Mouse (Mus musculus): ENCODE data around the gene Tirap. TPM values are rescaled to one million over a fixed set of nuclear protein-coding genes. Genes with fewer than 3 reads are reported as not detected.
A peak's percentile ranks its signal among the peaks of the same experiment; 100 is the strongest.
"Not testable (repeated sequence)": the region's sequence is repeated elsewhere in the genome, so short reads cannot be mapped to it uniquely, and the experiment has no call there.

The Tirap gene
- total and polyA plus RNA-seq, 2 experiments from 2014 or later, result 5.5 to 13.2 TPM

GRCm38 (mm10) chr9:35156862-35157261, 43.2 kb downstream of the Tirap start:
- no peak overlapping the region for H3K9ac ChIP-seq (replicated peaks; ENCODE audit: low read depth, low read length)
- H3K36me3 ChIP-seq (replicated peaks; ENCODE audit: control insufficient read depth, insufficient read depth, low read length), result no peaks in the 10 kb centered on the region
- H3K9me3 ChIP-seq (replicated peaks; ENCODE audit: control insufficient read depth, low read length), result no peaks in the 10 kb centered on the region
- H3K4me2 ChIP-seq (ENCODE audit: low read depth, low read length), result no peak overlapping the region
- H3K4me1 ChIP-seq (ENCODE audit: control insufficient read depth, insufficient read depth), result no peaks in the 10 kb centered on the region; the same call in 1 of the 2 replicates
- peak overlapping the region; percentile 56 for H3K27ac ChIP-seq (ENCODE audit: low read depth)
- H3K27me3 ChIP-seq (ENCODE audit: control insufficient read depth, insufficient read depth, low read length), result no peaks in the 10 kb centered on the region
- H3K4me3 ChIP-seq (ENCODE audit: low read depth, low read length), result no peak overlapping the region
- no peak for DNase-seq (ENCODE audit: low spot score)
- WGBS, result 78% methylated on average over 4 of the region's 4 CpGs
- ATAC-seq (ENCODE audit: insufficient read depth, low read depth), result no peak; the same call in 1 of the 2 replicates
- TF ChIP-seq CTCF (IDR thresholded peaks at IDR 0.05; ENCODE audit: low read depth) (no peak), EP300 (IDR thresholded peaks at IDR 0.05; ENCODE audit: low read depth) (no peak)

DNA sequence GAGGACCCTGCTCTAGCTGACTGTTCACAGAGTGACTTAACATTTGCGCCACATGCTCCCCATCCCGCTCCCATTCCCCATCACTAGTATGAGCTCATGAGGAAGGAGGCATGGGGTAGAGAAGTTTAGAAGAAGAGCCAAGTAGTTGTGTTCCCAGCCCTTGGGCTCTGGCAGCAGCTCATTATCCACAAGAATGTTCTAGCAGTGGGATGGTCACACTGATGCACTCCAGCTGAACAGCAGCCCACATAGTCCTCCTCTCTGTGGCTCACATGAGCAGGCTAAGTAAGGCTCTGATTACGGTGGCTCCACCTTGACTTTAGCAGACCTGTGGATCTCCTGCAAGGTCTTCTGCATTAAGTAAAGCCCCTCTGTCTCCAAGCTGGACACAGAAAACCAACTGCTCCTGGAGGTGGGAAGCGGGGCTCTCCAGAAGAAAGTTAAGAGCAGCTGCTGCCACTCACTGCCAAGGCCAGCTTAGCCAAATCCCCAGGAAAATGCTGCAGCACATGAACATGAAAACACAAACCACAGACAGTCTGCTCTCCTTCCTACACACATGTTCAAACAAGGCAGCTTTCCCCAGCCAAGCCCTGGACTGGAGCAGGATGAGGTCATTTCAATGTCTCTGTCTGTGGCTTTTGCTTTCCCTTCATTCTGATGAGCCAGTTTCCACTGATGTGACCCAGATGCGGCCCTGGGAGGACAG, 43.9 kb downstream of the Tirap start:
- WGBS, result 77% methylated on average over 5 of the region's 5 CpGs
- Histone ChIP-seq H3K9ac (replicated peaks; ENCODE audit: low read depth, low read length) (no peak overlapping the region), H3K4me3 (ENCODE audit: low read depth, low read length) (no peak overlapping the region), H3K27ac (ENCODE audit: low read depth) (peak overlapping the region; percentile 56), H3K4me2 (ENCODE audit: low read depth, low read length) (no peak overlapping the region), H3K27me3 (ENCODE audit: control insufficient read depth, insufficient read depth, low read length) (no peaks in the 10 kb centered on the region), H3K4me1 (ENCODE audit: control insufficient read depth, insufficient read depth) (no peaks in the 10 kb centered on the region; the same call in 1 of the 2 replicates), H3K9me3 (replicated peaks; ENCODE audit: control insufficient read depth, low read length) (no peaks in the 10 kb centered on the region), H3K36me3 (replicated peaks; ENCODE audit: control insufficient read depth, insufficient read depth, low read length) (no peaks in the 10 kb centered on the region)
- TF ChIP-seq EP300 (IDR thresholded peaks at IDR 0.05; ENCODE audit: low read depth) (no peak), CTCF (IDR thresholded peaks at IDR 0.05; ENCODE audit: low read depth) (no peak)
- DNase-seq (ENCODE audit: low spot score) (no peak), ATAC-seq (ENCODE audit: insufficient read depth, low read depth) (peak; percentile 71)

GRCm38 (mm10) chr9:35152923-35153322, 47.2 kb downstream of the Tirap start:
- 83% methylated on average over 1 of the region's 1 CpGs for WGBS
- no peak overlapping the region for H3K9ac ChIP-seq (replicated peaks; ENCODE audit: low read depth, low read length)
- H3K9me3 ChIP-seq (replicated peaks; ENCODE audit: control insufficient read depth, low read length), result no peaks in the 10 kb centered on the region
- DNase-seq (ENCODE audit: low spot score) (no peak), ATAC-seq (ENCODE audit: insufficient read depth, low read depth) (no peak)
- H3K36me3 ChIP-seq (replicated peaks; ENCODE audit: control insufficient read depth, insufficient read depth, low read length), result no peaks in the 10 kb centered on the region
- H3K4me3 ChIP-seq (ENCODE audit: low read depth, low read length), result no peak overlapping the region
- no peaks in the 10 kb centered on the region for H3K27me3 ChIP-seq (ENCODE audit: control insufficient read depth, insufficient read depth, low read length)
- H3K27ac ChIP-seq (ENCODE audit: low read depth), result no peak overlapping the region
- TF ChIP-seq EP300 (IDR thresholded peaks at IDR 0.05; ENCODE audit: low read depth) (no peak), CTCF (IDR thresholded peaks at IDR 0.05; ENCODE audit: low read depth) (no peak)
- H3K4me2 ChIP-seq (ENCODE audit: low read depth, low read length), result no peak overlapping the region
- no peaks in the 10 kb centered on the region; the same call in 1 of the 2 replicates for H3K4me1 ChIP-seq (ENCODE audit: control insufficient read depth, insufficient read depth)

DNA sequence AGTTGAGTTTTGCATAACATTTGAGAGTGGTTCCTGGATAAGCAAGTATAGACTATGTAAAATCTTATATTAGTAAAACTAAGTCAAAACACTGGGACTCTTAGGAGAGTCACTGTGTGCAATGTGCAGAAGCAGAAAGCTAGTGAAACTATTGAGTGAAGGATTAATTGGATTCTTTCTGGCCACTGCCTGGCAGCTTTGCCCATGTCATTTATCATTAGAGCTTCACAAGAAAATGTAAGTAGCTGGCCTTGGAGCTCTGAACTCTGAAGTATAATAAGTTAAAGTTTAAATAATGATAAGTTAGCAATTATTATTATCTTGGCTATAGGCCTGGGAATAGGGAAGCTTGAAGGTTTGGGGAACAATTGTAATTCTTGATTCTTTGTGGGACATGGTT, 51.3 kb downstream of the Tirap start:
- not testable (repeated sequence) for ATAC-seq (ENCODE audit: insufficient read depth, low read depth); H3K36me3 ChIP-seq (replicated peaks; ENCODE audit: control insufficient read depth, insufficient read depth, low read length); H3K4me2 ChIP-seq (ENCODE audit: low read depth, low read length); DNase-seq (ENCODE audit: low spot score); H3K27ac ChIP-seq (ENCODE audit: low read depth); H3K9ac ChIP-seq (replicated peaks; ENCODE audit: low read depth, low read length); H3K4me1 ChIP-seq (ENCODE audit: control insufficient read depth, insufficient read depth); H3K4me3 ChIP-seq (ENCODE audit: low read depth, low read length); H3K9me3 ChIP-seq (replicated peaks; ENCODE audit: control insufficient read depth, low read length); H3K27me3 ChIP-seq (ENCODE audit: control insufficient read depth, insufficient read depth, low read length)

DNA sequence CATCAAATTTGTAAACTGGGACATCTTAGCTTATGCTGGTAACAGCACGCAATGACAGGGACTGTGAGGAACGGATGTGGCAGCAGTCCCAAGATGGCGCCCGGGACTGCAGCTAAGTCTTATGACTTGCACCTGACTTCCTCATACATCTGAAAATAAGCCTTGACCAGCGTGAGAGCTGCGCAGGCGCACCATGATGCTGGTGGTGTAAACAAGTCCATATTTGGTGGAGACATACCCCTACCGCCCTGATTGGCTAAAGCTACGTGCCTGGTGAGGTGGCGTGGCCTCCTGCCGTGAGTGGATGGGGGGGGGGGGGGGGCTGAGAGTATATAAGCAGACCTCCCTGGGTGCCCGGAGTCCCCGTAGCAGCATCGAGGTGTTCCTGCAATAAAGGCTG, 52.8 kb downstream of the Tirap start:
- not testable (repeated sequence) for ATAC-seq (ENCODE audit: insufficient read depth, low read depth); H3K4me2 ChIP-seq (ENCODE audit: low read depth, low read length); DNase-seq (ENCODE audit: low spot score); H3K27me3 ChIP-seq (ENCODE audit: control insufficient read depth, insufficient read depth, low read length); H3K4me3 ChIP-seq (ENCODE audit: low read depth, low read length); H3K4me1 ChIP-seq (ENCODE audit: control insufficient read depth, insufficient read depth); H3K27ac ChIP-seq (ENCODE audit: low read depth); H3K9ac ChIP-seq (replicated peaks; ENCODE audit: low read depth, low read length); H3K9me3 ChIP-seq (replicated peaks; ENCODE audit: control insufficient read depth, low read length); H3K36me3 ChIP-seq (replicated peaks; ENCODE audit: control insufficient read depth, insufficient read depth, low read length)
- 93% methylated on average over 12 of the region's 14 CpGs for WGBS

- TF ChIP-seq CTCF (IDR thresholded peaks at IDR 0.05; ENCODE audit: low read depth) (no peak), EP300 (IDR thresholded peaks at IDR 0.05; ENCODE audit: low read depth) (no peak)
- no peak for ATAC-seq (ENCODE audit: insufficient read depth, low read depth)
- Histone ChIP-seq H3K27me3 (ENCODE audit: control insufficient read depth, insufficient read depth, low read length) (no peaks in the 10 kb centered on the region), H3K4me3 (ENCODE audit: low read depth, low read length) (no peak overlapping the region), H3K4me1 (ENCODE audit: control insufficient read depth, insufficient read depth) (no peaks in the 10 kb centered on the region), H3K4me2 (ENCODE audit: low read depth, low read length) (no peak overlapping the region), H3K9me3 (replicated peaks; ENCODE audit: control insufficient read depth, low read length) (no peaks in the 10 kb centered on the region), H3K9ac (replicated peaks; ENCODE audit: low read depth, low read length) (no peak overlapping the region), H3K36me3 (replicated peaks; ENCODE audit: control insufficient read depth, insufficient read depth, low read length) (no peaks in the 10 kb centered on the region), H3K27ac (ENCODE audit: low read depth) (no peak overlapping the region)
- WGBS, result 83% methylated on average over 1 of the region's 1 CpGs
- no peak for DNase-seq (ENCODE audit: low spot score)
These were observed 54.3 kb downstream of the Tirap start for GRCm38 (mm10) chr9:35145829-35146228.

Data from heart, postnatal 0 days (tissue).